Mouse (Mus musculus) ES-E14 (cell line): ENCODE measurements around the gene Armc6. TPM values are rescaled to one million over a fixed set of nuclear protein-coding genes. Genes with fewer than 3 reads are reported as not detected.

Experiments
- DNase-seq: peaks from one replicate; pipeline ENCODE4 v3.0.0-alpha.2; 2013; ENCODE audit warnings: low read depth, low spot score
- H3K27ac ChIP-seq: 2 replicates; pipeline ENCODE4 v1.5.1; 2012; ENCODE audit warnings: low read depth, mild to moderate bottlenecking, low read length, moderate library complexity, mixed read lengths; ENCODE audit not compliant: poor library complexity, insufficient read depth, severe bottlenecking
- H3K36me3 ChIP-seq: 2 replicates; pipeline ENCODE4 v1.6.1; 2012; ENCODE audit warnings: mild to moderate bottlenecking, low read length, moderate library complexity, mixed read lengths; ENCODE audit not compliant: control insufficient read depth, poor library complexity, insufficient read depth, severe bottlenecking
- H3K4me1 ChIP-seq, 2 experiments: fragments of 150-350 bp in 1 of 2; sonication (generic) in 1 of 2; 2 replicates each; pipeline ENCODE4 v1.6.1; 2012; ENCODE audit warnings: low read length in 2 of 2, mild to moderate bottlenecking in 1 of 2, mixed read lengths in 1 of 2; ENCODE audit not compliant: control insufficient read depth in 2 of 2, insufficient read depth in 2 of 2, poor library complexity in 1 of 2
- H3K4me3 ChIP-seq, 2 experiments: fragments of 150-350 bp in 1 of 2; sonication (generic) in 1 of 2; 2 replicates each; pipeline ENCODE4 v1.5.1; 2012; ENCODE audit warnings: low read length in 2 of 2, low read depth in 1 of 2, mild to moderate bottlenecking in 1 of 2, mixed read lengths in 1 of 2; ENCODE audit not compliant: insufficient read depth in 1 of 2, poor library complexity in 1 of 2, severe bottlenecking in 1 of 2
- H3K9ac ChIP-seq: 2 replicates; pipeline ENCODE4 v1.6.1; 2012; ENCODE audit warnings: low read depth, mild to moderate bottlenecking, low read length, mixed read lengths; ENCODE audit not compliant: poor library complexity, insufficient read depth, severe bottlenecking
- H3K9me3 ChIP-seq: fragments of 150-350 bp; sonication (generic); 2 replicates; pipeline ENCODE4 v1.6.1; 2012; ENCODE audit warnings: low read depth, mild to moderate bottlenecking, low read length; ENCODE audit not compliant: control insufficient read depth, insufficient read depth
- CHD2 ChIP-seq: IDR thresholded peaks from 2 replicates; pipeline ENCODE4 v1.6.1; 2014; ENCODE audit warnings: mild to moderate bottlenecking, low read depth, low read length, inconsistent platforms
- HCFC1 ChIP-seq: IDR thresholded peaks from 2 replicates; pipeline ENCODE4 v1.6.1; 2012; ENCODE audit warnings: low read length, inconsistent platforms, borderline replicate concordance; ENCODE audit not compliant: insufficient read depth
- MAFK ChIP-seq: IDR thresholded peaks from 2 replicates; pipeline ENCODE4 v1.6.1; 2014; ENCODE audit warnings: mild to moderate bottlenecking, low read depth, low read length, inconsistent platforms; ENCODE audit not compliant: insufficient read depth
- ZC3H11A ChIP-seq: IDR thresholded peaks from 2 replicates; pipeline ENCODE4 v1.6.1; 2012; ENCODE audit warnings: low read depth, mild to moderate bottlenecking, inconsistent platforms, low read length, borderline replicate concordance
- ZNF384 ChIP-seq: IDR thresholded peaks from 2 replicates; pipeline ENCODE4 v1.6.1; 2012; ENCODE audit warnings: low read depth, low read length, inconsistent platforms
- in situ Hi-C, 2 experiments: fragments of 600-800 bp; cut with MboI; formaldehyde crosslinking; loops; one replicate each; pipeline ENCODE4 v1.15.1; 2025; ENCODE audit warnings: low sequenced_read_pairs in 2 of 2, inconsistent platforms in 1 of 2; ENCODE audit not compliant: unreplicated experiment in 2 of 2
- total RNA-seq: library from RNA; depleted of rRNA; stranded (reverse); fragments of 300-350 nt; gene quantifications from 2 replicates; pipeline ENCODE4 v1.2.3, GENCODE M21; 2012

Gene Armc6
- total RNA-seq, 1 experiment, result 61.8 TPM

DNA sequence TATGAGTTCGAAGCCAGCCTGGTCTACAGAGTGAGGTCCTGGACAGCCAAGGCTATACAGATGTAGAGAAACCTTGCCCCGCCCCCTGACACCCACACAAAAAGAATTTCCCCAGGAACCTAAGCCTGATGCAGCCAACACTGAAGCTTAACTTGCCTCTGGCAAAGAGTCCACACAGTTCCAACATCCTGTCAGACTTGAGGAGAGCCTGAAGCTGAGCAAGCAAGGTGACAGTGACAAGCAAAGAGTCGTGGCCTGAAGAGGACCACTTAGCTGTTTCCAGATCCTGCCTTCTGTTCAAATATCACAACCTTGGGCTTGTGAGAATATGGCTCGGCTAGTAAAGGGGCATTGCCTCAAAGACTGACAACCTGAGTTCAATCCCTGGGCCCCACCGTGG lies 19.2 kb downstream of the Armc6 start:
- H3K36me3 ChIP-seq, result no peaks in the 10 kb centered on the region
- no peak overlapping the region for H3K9ac ChIP-seq
- H3K4me3 ChIP-seq, result no peak overlapping the region
- H3K9me3 ChIP-seq, result no peaks in the 10 kb centered on the region
- TF ChIP-seq HCFC1 (no peak), CHD2 (no peak), MAFK (no peak), ZC3H11A (no peak), ZNF384 (no peak)
- in situ Hi-C loops, result no loop called here
- H3K27ac ChIP-seq, result no peak overlapping the region
- DNase-seq, result no peak
- peaks cover 9 to 11% of the 10 kb centered on the region in 2 experiments; a peak in 3 of 4 replicates for H3K4me1 ChIP-seq

GRCm38 (mm10) chr8:70214411-70214810 lies 19.9 kb downstream of the Armc6 start:
- Histone ChIP-seq H3K4me1 (peaks cover 9 to 11% of the 10 kb centered on the region in 2 experiments; a peak in 3 of 4 replicates), H3K36me3 (no peaks in the 10 kb centered on the region), H3K4me3 (no peak overlapping the region), H3K9ac (no peak overlapping the region), H3K27ac (no peak overlapping the region), H3K9me3 (no peaks in the 10 kb centered on the region)
- TF ChIP-seq CHD2 (no peak), ZNF384 (no peak), ZC3H11A (no peak)
- no peak for DNase-seq
- in situ Hi-C loops, result no loop called here

DNA sequence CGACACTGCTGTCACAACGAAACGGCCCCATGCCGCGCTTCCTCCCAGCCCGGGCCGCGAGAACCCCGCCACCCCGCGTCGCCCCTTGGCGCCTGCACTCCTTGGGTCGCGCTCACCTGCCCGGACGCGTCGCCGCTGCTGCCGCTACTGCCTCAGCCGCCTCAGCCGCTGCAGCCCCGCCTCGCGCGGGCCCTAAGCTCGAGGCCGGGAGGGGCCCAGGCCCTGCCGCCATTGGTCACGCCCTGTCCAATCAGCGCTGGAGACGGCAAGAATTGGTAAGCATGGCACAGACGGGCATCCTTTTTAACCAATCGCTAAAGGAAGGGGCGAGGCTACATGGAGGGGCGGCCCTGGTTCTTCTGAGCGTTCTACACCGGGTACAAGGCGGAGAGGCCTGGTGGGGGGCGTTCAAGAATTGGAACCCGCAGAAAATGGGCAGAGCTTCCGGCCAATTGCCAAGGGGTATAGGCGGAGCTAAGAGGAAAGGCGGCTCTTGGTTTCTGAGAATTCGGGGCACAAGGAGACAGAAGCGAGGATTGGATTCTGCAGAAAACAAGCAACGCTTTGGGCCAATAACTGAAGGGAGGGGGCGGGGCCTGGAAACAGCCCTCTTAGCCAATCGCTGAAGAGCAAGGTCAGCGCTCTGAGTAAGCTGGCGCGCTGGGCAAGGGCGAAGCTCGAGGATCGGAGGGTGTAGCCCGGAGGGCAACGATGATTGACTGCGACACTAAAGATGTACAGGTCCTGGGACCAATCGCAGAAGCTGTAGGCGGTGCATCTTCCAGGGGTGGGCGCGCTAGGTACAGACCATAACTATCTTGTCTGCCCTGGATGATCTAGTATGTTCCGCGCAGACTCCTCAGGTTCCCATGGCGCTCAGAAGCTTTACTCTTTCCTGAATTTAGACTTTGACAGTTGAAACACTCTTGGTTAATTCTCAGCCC lies 21.9 kb downstream of the Armc6 start, which contains the start of gene Slc25a42:
Gene Slc25a42, minus strand, starts transcription at position 194 of the 944 bp plus-strand sequence.
- peak within 1 kb of the TSS; percentile 78 to 82 for H3K4me3 ChIP-seq
- H3K9ac ChIP-seq, result peak within 1 kb of the TSS; percentile 74
- H3K4me1 ChIP-seq, result peaks cover 9 to 12% of the 10 kb centered on the region in 2 experiments; a peak in 3 of 4 replicates
- DNase-seq, result peak; percentile 97
- no peaks in the 10 kb centered on the region for H3K9me3 ChIP-seq
- in situ Hi-C loops, result no loop called here
- no peaks in the 10 kb centered on the region for H3K36me3 ChIP-seq
- TF ChIP-seq MAFK, result no peak
- TF ChIP-seq ZC3H11A, result no peak
- no peak for TF ChIP-seq HCFC1
- no peak within 1 kb of the TSS for H3K27ac ChIP-seq

- H3K9me3 ChIP-seq, result no peaks in the 10 kb centered on the region
- H3K9ac ChIP-seq, result peak overlapping the region; percentile 74
- no peaks in the 10 kb centered on the region for H3K36me3 ChIP-seq
- no peak for TF ChIP-seq CHD2
- no peak for TF ChIP-seq ZC3H11A
- no peak for TF ChIP-seq HCFC1
- no peak for TF ChIP-seq ZNF384
- TF ChIP-seq MAFK, result no peak
- no peak overlapping the region for H3K27ac ChIP-seq
- no peak for DNase-seq
- in situ Hi-C loops, result no loop called here
- H3K4me1 ChIP-seq, result peaks cover 9 to 12% of the 10 kb centered on the region in 2 experiments; a peak in 3 of 4 replicates
- peak overlapping the region; percentile 78 to 82 for H3K4me3 ChIP-seq
Observed at GRCm38 (mm10) chr8:70211726-70212111, 22.5 kb downstream of the Armc6 start.
